Mouse (Mus musculus) layer of hippocampus, postnatal 10 days (tissue): ENCODE measurements around the gene Pid1. TPM values are rescaled to one million over a fixed set of nuclear protein-coding genes. Genes with fewer than 3 reads are reported as not detected.

ENCODE experiments used
- DNase-seq, 2 experiments: peaks; one replicate each; pipeline ENCODE4 v3.0.0; 2021; ENCODE audit warnings: low spot score in 2 of 2
- microRNA-seq, 2 experiments: library from miRNA; unstranded; fragments of <30 nt; microRNA quantifications; one replicate each; pipeline ENCODE4 v1.2.0; 2021
- total RNA-seq, 2 experiments: library from RNA; stranded (reverse); gene quantifications; 2 replicates each; pipeline ENCODE4 v1.2.3; 2021

Pid1 gene
- total RNA-seq, 2 experiments from 2014 or later, result 37.8 to 45.1 TPM

- DNase-seq, result no peak
These were observed 278.6 kb downstream of the Pid1 start for GRCm38 (mm10) chr1:84085361-84085760.

GRCm38 (mm10) chr1:84079566-84079965, 284.4 kb downstream of the Pid1 start:
- DNase-seq, result no peak

- DNase-seq, result no peak
These were observed 287.0 kb downstream of the Pid1 start for GRCm38 (mm10) chr1:84077023-84077422.

GRCm38 (mm10) chr1:84056884-84057630, 306.9 kb downstream of the Pid1 start:
- DNase-seq, result no peak

GRCm38 (mm10) chr1:84056306-84056705, 307.7 kb downstream of the Pid1 start:
- no peak for DNase-seq

- no peak for DNase-seq
These were observed 338.2 kb downstream of the Pid1 start for GRCm38 (mm10) chr1:84025746-84026145.

GRCm38 (mm10) chr1:84012871-84013375, 351.1 kb downstream of the Pid1 start:
- DNase-seq, result no peak

- no peak for DNase-seq
These were observed 361.4 kb downstream of the Pid1 start for GRCm38 (mm10) chr1:84002630-84003029.

Small RNA genes within 50 kb of the gene (microRNA-seq; reads per million reads assigned to microRNA genes)
- 0 reads per million in 2 experiments for gene Mir6353
